Mouse (Mus musculus) urinary bladder, postnatal 36 days (tissue): Measurements from ENCODE around the gene Foxo3.

Source experiments
- DNase-seq, 2 experiments: peaks; one replicate each; pipeline ENCODE4 v3.0.0; 2022; ENCODE audit warnings: low spot score in 2 of 2, mixed read lengths in 1 of 2

Foxo3 gene

DNA sequence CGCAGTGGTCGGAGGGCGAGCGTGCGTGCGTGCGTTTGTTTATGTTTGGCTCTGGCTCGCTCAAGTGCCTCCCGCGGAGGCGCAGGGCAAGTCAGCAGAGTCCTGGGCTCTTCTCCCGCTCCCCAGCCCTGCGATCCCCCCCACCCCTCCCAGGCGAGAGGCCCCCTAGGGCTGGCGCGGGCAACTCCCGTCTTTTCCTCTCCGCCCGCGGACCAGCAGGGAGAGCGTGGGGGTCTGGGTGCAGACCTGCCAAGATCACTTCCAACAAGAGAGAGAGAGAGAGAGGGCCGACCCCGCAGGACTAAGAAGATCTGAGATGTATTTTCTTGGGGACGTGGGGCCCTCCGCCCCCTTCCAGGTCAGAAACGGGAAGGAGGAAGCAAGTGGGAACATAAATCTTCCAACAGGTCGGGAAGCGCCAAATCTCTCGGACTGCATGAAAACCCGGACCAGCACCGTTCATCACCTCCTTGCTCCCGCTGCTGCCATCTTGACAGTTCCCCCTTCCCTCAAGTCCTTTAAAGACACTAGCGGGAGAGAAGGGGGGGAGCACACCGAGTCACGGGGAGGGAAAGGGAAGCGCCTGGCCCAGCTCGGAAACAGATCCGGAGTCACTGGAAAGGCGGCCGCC lies 569 bp downstream of the Foxo3 start:
- DNase-seq: no peak

DNA sequence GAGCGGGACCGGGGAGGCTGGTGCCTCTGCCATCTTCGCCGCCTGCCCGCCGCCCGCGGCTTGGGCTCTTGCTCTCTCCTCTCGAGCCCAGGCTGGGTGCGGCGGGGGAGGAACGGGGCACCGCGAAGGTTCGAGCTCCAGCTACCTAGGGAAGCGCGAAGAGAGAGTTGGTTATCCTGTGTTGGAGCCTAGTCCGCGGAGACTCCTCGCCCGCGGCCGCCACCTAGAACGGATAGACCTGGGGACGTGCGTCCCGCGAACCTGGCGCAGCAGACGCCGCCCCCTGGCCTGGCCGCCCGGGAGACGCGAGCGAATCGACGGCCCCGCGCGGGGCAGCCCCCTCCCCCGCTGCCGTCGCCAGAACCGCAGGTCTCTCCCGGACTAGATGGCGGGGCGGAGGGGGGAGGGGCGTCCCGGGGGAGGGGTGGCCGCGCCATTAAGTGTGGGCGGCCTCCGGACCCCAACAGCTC lies 1.1 kb downstream of the Foxo3 start:
- DNase-seq: peak; percentile 43 to 49

DNA sequence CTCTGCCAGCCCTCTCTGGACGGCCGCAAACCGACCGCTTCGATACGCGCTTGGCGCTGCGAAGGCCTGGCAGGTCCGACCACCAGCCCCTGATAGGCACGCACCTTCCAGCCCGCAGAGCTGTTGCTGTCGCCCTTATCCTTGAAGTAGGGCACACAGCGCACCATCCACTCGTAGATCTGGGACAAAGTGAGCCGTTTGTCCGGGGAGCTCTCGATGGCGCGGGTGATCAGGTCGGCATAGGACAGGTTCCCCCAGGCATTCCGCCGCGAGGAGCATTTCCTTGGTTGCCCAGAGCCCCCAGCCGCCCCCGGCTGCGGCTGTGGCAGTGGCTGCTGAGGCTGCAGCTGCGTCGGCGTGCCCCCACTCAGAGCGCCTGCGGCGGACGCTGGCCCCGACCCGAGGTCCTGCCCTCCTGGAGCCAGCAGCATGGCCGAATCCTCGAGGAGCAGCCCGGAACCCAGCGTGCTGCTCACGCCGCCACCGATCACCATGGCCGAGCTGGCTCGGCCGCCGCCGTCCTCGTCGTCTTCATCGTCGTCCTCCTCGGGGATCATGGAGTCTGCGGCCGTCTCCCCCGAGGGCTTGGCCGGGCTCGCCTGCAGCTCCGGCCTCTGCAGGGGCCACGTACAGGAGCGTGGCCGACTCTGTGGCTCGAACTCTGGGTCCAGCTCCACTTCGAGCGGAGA lies 1.7 kb downstream of the Foxo3 start:
- no peak for DNase-seq

DNA sequence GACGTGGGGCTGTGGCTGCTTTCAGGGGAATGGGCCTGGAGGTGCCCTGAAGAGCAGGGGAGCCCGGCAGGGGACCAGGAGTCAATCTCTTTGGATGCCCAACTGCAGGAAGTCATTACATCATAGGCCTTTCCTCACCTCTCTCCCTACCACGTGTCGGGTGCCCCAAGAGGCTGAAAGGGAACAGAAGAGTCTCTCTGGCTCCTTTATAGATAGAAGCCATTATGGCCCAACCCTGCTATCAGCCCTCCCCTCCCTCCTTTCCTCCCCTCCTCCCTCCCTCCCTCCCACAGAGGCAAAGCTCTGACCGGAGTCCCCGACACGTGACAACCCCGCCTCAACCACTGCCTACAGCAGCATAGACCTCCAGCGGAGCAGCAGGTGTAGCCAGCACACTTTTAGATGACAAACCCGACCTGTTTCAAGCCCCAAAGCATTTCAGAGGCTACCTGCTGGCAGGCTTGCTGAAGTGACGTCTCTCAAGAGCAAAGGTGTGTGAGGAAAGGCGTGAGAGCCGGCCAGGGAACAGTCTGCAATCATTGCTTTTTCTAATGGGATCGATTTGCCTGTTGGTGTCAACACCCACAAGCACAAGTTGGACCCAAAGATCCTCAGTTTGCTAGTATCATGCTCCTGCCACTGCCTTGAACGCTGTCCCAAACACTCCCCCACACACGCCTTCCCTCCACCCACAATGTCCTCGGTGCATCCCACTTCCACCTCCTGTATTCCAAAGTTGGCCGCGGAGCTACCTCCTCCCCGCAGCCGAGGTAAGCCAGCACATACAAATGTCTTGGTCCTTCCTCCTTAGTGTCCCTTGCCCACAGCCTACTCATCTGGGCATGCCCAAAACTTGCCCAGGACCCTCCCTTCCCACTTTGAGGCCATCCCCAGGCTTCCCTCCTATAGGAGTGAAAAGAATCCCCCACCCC lies 2.5 kb downstream of the Foxo3 start:
- DNase-seq: peak in 1 of 2 experiments; percentile 47

DNA sequence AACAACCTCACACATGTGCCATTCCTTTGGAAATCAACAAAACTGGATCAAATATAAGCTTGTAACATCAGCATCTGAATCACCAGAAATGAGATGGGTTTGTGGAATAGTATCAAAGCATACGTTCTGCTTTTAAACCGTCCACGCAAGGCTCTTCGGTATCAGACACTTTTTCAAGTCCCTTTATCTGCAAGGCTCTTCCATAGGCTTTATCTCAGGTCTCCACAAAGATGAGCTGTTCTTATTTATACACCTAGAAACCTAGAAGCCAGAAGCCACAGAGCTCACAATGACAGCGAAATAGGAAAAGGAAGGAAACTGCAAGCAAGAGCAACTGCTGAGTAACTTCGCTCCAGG lies 3.2 kb downstream of the Foxo3 start:
- no peak for DNase-seq

DNA sequence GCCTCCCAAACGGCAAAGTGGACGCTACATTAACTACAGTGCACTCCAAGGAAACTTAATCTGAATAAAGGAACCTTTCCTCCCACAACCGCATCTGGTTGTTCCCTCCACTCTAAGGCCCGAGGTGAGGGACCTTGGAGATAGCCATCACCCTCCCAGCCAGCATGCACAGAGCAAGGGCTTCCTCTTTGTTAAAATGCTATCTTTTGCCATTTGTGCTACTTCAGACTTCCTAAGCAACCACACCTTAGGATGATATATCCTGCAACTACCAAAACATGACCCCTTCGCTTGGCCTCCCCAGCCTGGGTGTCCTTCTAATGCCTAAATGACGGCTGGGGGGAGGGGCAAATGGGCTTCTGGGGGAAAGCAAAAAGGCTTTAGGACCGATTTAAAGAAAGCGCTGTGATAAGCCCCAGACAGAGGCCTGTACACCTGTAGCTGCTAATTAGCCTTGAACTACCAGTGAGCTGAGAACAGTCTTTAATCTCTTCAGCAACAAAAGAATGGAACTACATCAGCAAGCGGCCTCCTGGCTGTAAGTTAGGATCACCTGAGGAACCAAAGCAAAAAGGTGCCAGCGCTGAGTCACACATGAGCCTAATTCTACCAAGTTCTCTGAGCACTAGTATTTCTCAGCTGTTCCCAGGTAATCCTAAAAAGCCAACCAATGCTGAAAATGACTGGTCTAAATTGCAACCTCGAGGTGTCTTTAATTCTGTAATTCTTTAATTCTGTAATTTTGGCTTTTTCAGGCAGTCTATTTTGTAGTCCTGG lies 4.9 kb downstream of the Foxo3 start:
- DNase-seq: no peak

DNA sequence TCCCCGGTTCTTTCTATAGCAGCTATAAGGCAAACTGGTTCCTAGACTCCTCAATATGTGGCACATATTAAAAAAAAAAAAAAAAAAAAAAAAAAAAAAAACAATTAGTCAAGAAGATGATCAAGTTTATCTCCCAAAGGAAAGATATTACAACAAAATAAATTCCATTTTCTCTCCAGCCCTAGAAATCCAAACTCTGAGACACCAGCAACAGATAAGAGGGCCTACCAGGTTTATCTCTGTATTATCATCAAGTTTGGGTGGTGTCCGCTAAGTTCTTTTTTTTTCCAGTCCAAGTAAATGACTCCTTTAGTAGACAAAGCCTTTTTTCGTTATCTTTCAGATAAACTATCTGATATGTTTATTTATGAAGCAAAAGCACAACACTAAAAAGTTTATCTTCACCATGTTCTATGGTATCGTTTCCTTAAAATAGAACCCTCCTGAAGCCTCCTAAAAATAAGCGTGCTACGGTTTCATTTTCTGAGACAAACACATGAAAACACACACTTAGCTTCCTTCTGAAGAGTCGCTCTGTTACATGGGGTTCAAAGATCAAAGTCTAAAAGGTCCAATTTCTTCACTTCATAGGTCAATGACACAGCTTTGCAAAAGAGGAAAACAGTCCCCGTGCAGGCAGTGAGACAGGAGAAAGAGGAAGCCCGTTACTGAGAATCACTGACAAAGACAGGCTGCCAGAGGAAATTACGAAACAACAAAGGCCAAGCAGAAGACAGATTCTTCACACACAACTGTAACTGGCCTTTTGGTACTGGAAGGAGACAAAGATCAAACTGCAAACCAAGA lies 6.1 kb downstream of the Foxo3 start:
- peak in 1 of 2 experiments; percentile 48 for DNase-seq

DNA sequence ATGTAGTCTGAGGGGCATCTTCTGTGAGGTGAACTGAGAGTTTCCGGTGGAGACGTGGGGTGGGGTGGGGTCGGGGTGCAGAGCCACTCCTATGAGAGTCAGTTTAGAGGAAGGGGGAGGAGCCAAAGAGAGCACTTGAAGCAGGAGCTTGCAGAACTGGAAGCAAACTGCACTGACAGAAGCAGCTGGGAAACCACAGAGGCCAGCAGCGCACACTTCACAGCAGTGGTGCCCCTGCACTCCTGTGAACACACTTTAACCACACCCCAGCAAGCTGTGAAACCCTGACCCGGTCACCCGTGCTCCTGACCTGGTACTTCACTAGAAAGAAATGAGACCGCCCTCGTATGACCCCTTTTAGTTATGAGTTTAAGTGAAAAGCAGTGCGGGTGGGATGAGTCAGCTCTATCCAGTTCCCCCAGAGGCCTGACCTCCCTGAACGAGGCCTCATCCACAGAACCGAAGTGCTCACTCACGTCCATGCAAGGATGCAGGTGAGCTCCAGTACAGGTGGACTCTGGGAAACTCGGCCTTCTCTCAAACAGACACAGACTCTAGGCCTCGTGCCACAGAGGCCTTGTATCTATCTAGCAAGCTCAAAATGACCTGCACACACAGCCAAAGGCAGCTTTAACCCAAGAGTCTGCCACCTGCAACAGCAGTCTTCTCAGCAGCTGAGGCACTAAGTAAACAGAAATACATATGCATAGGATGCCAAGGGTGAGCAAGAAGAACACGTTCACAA lies 7.1 kb downstream of the Foxo3 start:
- no peak for DNase-seq

DNA sequence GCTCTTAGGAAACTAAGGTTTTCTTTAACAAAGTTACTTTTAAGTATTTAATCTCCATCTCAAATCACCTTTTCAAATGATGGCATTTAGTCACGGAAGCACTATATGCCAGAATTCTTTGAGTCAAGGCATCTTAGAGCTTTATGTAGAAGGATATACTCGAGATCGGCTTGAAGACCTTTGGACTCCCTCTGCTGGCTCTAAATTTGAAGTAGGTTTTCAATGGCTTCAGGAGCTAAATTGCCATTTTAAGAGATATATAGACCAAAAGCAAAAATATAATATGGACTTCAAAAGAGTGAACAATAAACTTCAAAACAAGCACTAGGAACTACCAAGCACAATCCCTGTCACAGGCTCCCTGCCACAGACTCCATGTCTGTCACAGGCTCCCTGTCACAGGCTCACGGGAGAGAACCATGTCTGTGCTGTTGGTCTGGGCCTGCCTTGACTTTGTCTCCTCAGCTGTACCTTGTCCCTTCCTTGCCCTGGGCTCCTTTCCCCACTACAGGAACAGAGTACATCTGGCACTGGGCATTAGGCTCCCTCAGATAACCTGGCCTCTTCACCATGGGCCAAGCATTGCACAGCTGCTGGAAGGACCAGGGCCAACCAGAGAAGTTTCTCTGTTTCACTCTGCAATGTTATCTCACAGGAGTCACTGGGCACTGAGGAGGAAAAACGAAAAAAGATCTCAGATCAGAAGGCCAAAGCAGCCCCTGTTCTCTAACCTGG lies 8.6 kb downstream of the Foxo3 start:
- no peak for DNase-seq

DNA sequence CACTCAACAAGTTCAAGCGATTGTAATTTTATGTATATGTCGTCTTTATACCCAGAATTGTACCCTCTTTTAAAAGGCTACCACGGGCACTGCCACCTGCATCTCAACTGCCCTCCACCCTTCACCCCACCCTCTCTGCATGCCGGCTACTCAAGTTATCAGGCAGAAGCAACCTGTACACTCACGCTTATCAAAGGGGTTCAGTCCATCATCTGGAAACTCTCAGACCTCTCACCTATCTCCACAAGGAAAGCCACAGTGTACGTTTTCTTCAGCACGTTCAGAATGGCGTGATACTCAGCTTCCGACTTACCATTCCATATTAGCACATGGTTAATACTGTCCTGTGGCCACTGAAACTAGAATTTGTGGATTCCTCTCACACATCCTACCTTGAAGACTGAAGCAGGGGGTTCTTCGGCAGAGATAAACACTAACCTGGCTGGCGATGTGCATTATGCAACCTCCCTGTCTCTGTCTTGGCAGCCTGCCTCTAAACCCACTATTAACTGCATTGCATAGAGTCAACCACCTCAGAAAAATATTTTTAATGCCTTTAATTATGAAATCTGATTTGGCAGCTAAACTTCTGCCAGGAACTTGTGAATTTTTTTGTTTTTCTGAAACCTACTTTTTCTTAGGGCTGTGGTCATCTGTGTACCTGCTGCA lies 11.4 kb downstream of the Foxo3 start:
- no peak for DNase-seq

DNA sequence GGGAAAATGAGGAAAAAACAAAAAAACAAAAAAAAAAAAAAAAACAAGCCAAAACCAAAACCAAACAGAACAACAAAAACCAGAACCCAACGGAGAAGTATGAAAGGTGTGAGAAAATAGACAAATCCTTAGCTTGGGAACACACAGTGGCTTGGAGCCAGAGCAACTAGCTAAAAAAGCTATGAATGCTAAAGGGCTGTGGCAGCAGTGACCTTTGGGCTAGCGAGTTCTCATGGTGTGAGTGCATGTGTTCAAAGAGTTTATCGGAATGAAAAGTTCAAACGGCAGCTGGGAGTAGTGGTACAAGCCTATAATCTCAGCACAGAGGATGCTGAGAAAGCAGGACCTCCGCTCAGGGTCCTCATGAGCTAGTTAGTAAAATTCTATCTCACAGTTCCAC lies 12.4 kb downstream of the Foxo3 start:
- no peak for DNase-seq

DNA sequence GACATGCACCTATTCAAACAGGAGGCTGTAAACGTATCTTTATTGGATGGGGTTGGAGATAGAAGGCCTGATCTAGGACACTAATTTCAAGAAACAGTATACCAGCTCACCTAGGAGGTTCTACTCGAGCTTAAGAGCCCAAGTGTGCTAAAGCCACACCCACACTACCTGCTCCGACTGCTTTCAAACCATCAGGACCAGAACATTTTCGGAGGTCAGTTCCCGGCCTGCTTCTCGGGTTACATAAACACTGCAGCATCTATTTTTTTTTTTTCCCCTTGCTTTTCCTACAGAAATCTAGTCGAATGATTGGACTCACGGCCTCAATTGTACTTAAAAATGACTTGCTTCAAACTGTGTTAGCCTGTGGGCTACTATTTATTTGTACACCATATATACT lies 12.9 kb downstream of the Foxo3 start:
- no peak for DNase-seq

DNA sequence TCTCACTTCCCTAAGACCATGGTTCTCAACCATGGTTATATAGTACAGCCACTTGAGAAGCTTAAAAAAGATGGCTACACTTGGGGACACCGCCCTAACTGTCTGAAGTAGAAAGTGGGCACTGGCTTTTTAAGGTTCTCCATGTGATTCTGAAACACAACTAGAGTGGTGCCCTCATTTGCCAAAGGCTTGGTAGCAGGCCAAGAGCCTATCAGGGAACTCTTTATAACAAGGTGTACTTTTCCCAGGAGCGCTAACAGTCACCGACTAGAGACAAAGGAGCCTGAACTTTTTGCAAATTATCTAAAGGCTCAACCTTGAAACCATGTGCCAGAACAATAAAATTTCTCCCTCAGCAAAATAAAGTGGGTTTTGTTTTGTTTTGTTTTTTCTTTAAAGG lies 14.5 kb downstream of the Foxo3 start:
- DNase-seq: no peak

DNA sequence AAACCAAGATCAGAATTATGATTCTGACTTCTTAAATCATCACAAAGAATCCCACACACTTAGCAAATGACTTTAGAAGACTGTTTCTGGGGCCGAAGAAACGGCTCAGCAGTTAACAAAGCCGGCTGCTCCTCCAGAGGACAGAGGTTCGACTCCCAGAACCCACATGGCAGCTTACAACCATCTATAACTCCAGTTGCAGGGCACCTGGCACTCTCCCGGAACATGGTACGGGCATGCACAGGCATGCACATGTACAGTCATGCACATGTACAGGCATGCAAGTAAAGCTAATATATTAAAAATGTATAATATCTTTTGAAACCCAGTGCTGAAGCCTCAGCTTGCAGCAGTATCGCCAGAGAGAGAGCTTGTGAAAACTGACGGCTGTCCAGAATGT lies 15.5 kb downstream of the Foxo3 start:
- DNase-seq: no peak

DNA sequence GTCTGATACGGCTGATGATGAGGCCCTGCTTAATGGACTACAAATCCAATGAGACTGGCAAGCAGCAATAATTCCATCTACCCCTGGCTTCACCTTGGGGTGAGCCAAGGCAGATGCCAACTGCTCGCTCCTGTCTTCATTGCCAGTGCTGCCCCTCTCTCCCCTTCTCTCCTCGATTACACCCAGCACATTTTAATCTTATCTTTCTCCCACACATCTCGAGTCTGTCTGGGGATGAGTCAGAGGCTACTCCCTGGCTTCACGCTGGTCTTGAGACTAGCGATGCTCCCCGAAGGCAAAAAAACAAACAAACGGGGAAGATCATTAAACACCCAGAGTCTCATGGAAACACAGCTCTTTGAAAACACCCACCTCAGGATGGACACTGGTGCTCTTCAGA lies 16.0 kb downstream of the Foxo3 start:
- DNase-seq: peak in 1 of 2 experiments; percentile 30

DNA sequence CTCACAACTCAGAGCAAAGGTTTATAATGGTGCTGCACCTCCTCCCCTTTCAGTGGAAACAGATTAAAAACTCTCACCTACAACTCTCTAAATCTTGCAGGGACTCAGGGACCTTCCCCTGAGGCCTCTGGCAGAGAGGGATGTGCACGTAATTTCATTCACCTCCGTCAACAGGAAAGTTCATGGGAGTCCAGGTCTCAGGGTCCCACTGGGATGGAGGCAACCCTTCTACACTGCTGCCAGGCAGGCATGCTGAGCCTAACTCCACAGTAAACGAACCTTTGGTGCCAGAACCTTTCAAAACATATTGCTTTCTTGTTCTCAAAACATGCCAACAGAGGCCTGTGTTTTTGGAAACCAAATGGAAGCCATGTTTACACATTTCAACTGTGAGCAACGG lies 17.0 kb downstream of the Foxo3 start:
- no peak for DNase-seq

DNA sequence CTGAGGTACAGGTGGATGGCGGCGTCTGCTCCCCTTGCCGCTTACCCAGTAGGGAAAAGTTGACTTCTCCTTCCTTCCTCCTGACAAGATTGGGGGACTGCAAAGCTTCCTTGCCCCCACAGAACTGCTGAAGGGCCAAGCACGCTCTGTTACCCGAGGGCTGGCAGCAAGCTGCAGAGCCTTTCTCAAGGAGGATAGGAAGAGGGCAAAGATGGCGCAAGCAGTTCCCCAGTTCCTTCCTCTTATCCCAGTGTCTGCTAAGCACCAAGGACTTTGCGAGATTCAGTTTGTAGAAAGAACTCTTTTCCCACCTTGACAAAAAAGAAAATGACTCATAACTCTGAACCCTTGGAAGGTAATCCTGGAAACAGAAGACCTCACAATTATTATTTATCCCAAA lies 18.6 kb downstream of the Foxo3 start:
- no peak for DNase-seq

DNA sequence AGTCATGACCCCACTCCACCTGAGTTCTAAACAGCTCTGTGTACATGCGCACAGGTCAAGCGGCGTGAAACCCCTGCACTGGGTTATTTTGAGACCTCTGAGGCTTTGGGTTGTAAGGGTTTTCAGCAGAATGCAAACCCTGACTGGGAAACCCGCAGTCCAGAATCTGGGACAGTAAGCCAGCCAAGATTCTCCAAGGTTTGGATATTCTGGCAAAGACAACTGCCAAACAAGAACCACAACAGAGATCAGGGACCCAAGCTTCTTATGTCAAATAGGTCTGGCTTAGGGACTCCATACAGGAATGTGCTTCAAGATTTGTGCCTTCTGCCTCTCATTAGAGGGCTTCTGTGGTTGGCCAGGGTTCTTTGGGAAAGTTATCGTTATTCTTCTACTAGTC lies 21.8 kb downstream of the Foxo3 start:
- DNase-seq: no peak

DNA sequence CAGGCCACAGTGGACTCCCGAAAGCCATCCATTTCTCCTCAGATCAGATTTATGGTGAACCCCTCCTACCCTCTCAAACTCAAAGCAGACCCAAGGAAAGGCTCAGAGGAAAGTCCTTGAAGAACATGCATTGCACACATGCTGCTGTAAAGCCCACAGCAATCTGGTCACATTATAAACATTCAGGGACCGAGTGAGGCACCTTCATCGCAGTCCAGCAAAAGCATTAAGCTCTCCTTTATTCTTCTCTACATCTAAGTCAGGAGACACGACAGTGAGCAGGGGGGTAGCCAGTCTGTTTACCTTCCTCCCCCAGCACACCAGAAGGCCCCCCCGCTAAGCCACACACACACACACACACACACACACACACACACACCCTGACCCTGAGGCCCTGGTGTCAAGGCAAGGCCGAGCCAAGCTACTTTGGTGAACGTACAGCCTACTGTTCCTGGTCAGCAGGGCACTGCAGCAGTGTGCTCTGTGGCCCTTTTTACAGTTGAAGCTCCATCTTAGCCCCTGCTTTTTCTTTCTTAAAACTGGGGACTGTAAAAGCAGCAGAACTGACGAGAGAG lies 24.7 kb downstream of the Foxo3 start:
- DNase-seq: no peak
